Mouse (Mus musculus): ENCODE results near the gene Bmyc. TPM values are rescaled to one million over a fixed set of nuclear protein-coding genes. Genes with fewer than 3 reads are reported as not detected.

Gene Bmyc
- polyA plus RNA-seq (2012; rRNA removed) = 99.6 and 101 TPM in 2 replicates

DNA sequence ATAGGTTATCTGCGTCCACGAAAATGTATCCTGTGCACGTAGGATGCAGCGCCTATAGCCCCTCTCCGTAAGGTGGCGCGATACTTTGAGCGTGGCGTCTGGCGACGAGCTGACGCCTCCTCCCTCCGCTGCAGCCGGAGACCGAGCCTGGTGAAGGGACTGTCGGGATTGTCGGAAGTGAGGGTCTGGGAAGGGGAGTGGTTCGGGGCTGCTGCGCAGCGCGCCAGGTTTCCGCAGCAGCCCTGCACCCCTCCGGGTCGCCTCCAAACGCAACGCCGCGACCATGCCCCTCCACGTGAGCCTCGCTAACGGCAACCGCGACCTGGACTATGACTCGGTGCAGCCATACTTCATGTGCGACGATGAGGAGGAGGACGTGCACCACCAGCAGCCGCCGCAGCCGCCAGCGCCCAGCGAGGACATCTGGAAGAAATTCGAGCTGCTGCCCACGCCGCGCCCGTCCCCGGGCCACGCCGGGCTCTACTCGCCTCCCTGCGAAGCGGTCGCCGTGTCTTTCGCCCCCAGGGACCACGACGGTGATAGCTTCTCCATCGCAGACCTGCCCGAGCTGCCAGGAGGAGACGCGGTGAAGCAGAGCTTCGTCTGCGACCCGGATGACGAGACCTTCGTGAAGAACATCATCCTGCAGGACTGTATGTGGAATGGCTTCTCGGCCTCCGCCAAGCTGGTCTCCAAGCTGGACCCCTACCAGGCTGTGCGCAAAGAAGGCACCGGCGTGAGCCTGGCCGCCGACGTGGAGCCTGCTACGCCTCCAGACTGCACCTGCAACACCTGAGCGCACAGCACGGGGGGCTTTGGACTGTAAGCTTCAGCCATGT is at the start of gene Bmyc:
Bmyc (plus strand) TSS at position 97 of the 839 bp plus-strand sequence.
- TF ChIP-seq CTCF (IDR thresholded peaks at IDR 0.05; ENCODE audit: extremely low read depth, insufficient read depth, low read length) (peak; percentile 43), POLR2A (IDR thresholded peaks at IDR 0.05; ENCODE audit: extremely low read depth, insufficient read depth, low read length) (peak; percentile 97)
- Histone ChIP-seq H3K27ac (ENCODE audit: insufficient read depth, low read length) (peak within 1 kb of the TSS; percentile 18), H3K4me3 (ENCODE audit: insufficient read depth, low read length) (peak within 1 kb of the TSS; percentile 66), H3K4me1 (ENCODE audit: control insufficient read depth, insufficient read depth, low read length) (peaks cover 5% of the 10 kb centered on the region; the same call in 1 of the 2 replicates)

DNA sequence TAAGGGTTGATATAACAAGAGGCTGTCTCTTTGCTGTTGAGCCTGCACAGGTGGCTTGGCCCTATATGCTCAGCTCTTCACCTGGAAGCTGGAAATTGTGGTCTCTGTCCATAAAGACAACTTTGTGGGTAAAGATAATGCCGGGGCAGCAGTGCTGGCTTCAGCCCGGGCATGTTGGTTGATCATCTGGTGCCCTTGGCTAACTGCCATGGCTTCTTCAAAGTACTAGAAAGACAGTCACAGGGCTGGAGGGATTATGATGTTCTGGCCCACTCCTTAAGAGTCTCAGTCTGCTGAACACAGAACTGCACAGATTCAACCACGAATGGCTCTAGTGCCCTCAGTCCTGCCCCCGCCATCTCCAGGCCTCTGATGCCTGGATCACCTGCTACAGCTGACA is 49.3 kb upstream of the Bmyc start:
- TF ChIP-seq POLR2A (IDR thresholded peaks at IDR 0.05; ENCODE audit: extremely low read depth, insufficient read depth, low read length) (no peak), CTCF (IDR thresholded peaks at IDR 0.05; ENCODE audit: extremely low read depth, insufficient read depth, low read length) (no peak)
- no peaks in the 10 kb centered on the region; the same call in 1 of the 2 replicates for H3K4me1 ChIP-seq (ENCODE audit: control insufficient read depth, insufficient read depth, low read length)
- no peak overlapping the region for H3K27ac ChIP-seq (ENCODE audit: insufficient read depth, low read length)
- H3K4me3 ChIP-seq (ENCODE audit: insufficient read depth, low read length) = no peak overlapping the region

DNA sequence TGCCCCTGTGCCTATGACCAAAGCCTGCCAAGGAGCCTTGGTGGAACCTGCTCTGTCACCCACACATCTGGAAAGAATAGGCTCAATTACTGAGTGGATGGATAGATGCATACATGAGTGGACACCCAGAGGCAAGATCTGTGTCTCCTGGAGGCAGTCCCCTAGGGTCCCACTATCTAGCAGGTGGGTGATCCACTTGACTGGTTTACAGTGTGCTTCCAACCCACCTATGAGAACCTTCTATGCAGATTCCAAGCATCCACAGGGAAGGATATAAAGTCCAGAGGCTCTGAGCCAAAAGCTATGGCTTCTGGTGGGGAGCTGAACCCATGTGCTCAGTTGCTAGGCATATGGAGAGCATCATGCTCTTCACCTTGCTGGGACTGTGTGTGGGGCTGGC is 48.9 kb upstream of the Bmyc start, which contains the start of gene Lcn5:
Lcn5 (plus strand) TSS at position 301 of the 400 bp plus-strand sequence.
- H3K4me3 ChIP-seq (ENCODE audit: insufficient read depth, low read length) = no peak within 1 kb of the TSS
- H3K4me1 ChIP-seq (ENCODE audit: control insufficient read depth, insufficient read depth, low read length) = no peaks in the 10 kb centered on the region; the same call in 1 of the 2 replicates
- TF ChIP-seq POLR2A (IDR thresholded peaks at IDR 0.05; ENCODE audit: extremely low read depth, insufficient read depth, low read length) (no peak), CTCF (IDR thresholded peaks at IDR 0.05; ENCODE audit: extremely low read depth, insufficient read depth, low read length) (no peak)
- H3K27ac ChIP-seq (ENCODE audit: insufficient read depth, low read length) = no peak within 1 kb of the TSS

DNA sequence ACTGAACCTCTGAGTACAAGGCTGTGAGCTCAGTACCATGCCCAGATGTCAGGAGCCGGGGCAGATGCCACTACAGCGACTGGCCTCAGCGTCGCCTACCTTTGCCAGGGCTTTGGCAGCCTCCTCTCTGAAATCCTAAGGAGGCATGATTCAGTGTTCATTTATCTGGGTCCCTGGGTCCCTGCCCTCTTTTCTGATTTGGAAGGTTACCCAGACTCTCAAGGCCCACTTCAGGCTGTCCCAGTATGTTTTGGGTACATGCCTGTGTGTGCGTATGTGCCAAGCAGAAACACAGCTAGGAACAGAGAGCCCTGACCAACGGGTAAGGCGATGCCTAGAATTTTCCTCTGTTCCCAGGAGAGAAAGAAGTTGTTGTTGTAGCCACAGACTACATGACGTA is 46.3 kb upstream of the Bmyc start:
- TF ChIP-seq POLR2A (IDR thresholded peaks at IDR 0.05; ENCODE audit: extremely low read depth, insufficient read depth, low read length) (no peak), CTCF (IDR thresholded peaks at IDR 0.05; ENCODE audit: extremely low read depth, insufficient read depth, low read length) (no peak)
- Histone ChIP-seq H3K4me1 (ENCODE audit: control insufficient read depth, insufficient read depth, low read length) (no peaks in the 10 kb centered on the region; the same call in 1 of the 2 replicates), H3K27ac (ENCODE audit: insufficient read depth, low read length) (no peak overlapping the region), H3K4me3 (ENCODE audit: insufficient read depth, low read length) (no peak overlapping the region)

DNA sequence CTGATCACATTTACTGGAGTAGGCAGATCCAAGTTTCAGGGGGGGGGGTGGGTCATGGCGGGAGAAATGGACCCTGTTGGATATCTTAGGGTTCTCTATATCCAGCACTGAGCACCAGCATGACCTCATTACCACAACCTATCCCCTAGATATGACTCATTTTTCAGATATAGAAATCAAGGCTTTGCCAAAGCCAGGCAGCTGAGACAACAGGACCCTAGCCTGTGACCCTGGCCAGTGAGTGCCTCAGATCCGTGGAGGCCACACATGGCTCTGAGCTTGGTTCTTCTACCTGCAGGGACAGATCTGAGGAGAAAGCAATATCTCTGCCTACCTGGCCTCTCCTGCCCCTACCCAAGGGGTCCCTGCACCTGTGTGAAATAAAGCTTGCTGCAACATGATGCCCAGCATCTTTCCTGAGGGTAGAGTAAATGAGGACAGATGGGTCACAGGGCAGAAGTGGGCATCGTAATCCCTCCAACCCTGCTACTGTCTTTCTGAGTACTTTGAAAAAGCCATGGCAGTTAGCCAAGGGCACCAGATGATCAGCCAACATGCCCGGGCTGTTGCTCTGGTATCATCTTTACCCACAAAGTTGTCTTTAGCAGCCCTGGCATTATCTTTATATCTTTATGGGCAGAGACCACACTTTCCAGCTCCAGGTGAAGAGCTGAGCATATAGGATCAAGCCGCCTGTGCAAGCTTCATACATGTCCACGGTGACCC is 45.1 kb upstream of the Bmyc start:
- Histone ChIP-seq H3K27ac (ENCODE audit: insufficient read depth, low read length) (no peak overlapping the region), H3K4me3 (ENCODE audit: insufficient read depth, low read length) (no peak overlapping the region), H3K4me1 (ENCODE audit: control insufficient read depth, insufficient read depth, low read length) (no peaks in the 10 kb centered on the region; the same call in 1 of the 2 replicates)
- TF ChIP-seq POLR2A (IDR thresholded peaks at IDR 0.05; ENCODE audit: extremely low read depth, insufficient read depth, low read length) (no peak), CTCF (IDR thresholded peaks at IDR 0.05; ENCODE audit: extremely low read depth, insufficient read depth, low read length) (no peak)

DNA sequence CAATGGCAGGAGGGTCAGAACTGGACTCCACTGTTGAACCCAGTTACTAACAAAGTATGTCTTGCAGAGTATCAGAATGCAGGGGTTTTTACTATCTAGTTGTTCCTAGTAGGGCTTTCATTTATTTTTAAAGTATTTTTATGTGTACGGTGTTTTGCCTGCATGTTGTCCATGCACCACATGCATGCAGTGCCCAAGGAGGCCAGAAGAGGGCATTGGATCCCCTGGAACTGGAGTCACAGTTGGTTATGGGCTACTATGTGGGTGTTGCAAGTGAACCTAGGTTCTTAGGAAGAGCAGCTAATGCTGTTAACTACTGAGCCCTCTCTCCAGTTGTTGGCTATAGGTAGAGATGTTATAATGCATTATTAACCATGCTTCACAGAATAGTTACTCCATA is 43.0 kb upstream of the Bmyc start:
- TF ChIP-seq CTCF (IDR thresholded peaks at IDR 0.05; ENCODE audit: extremely low read depth, insufficient read depth, low read length) (peak; percentile 67), POLR2A (IDR thresholded peaks at IDR 0.05; ENCODE audit: extremely low read depth, insufficient read depth, low read length) (no peak)
- Histone ChIP-seq H3K27ac (ENCODE audit: insufficient read depth, low read length) (no peak overlapping the region), H3K4me1 (ENCODE audit: control insufficient read depth, insufficient read depth, low read length) (no peaks in the 10 kb centered on the region), H3K4me3 (ENCODE audit: insufficient read depth, low read length) (no peak overlapping the region)

DNA sequence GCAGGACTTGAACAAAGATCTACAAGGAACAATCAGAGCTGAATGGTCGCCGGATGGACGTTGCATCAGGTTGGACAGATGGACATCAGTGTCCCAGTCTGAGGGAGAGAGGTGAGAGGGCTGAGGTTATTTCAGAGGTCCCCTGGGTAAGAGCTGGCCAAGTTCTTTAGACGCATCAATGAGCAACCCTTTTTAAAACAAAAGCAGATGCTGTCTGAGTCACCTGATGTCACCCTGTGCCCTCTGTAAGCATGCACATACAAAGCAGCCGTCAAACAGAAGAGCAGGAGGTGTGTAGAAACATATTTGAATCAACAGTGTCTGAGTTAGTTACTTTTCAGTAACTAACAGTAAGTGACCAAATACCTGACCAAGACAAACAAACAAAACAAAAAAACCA is 42.4 kb upstream of the Bmyc start:
- TF ChIP-seq CTCF (IDR thresholded peaks at IDR 0.05; ENCODE audit: extremely low read depth, insufficient read depth, low read length) (no peak), POLR2A (IDR thresholded peaks at IDR 0.05; ENCODE audit: extremely low read depth, insufficient read depth, low read length) (no peak)
- H3K4me1 ChIP-seq (ENCODE audit: control insufficient read depth, insufficient read depth, low read length) = no peaks in the 10 kb centered on the region
- no peak overlapping the region for H3K27ac ChIP-seq (ENCODE audit: insufficient read depth, low read length)
- no peak overlapping the region for H3K4me3 ChIP-seq (ENCODE audit: insufficient read depth, low read length)

DNA sequence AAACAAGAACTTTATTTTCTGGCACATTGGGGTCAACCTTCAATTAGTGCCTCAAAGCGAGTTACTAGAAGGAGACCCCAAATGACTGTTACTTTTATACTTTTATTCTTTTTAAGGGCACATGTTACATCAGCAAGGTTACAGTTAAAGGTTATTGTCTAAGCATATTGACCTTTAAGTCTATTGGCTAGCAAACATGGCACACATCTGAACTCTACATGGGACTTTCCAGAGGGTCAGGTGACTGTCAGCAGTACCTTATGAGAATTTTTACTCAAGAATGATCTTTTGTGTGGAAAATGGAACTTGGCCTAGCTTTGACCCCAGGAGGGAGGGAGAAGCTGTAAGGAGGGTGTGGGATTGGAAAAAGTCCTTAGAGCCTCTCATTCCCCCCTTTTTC is 40.0 kb upstream of the Bmyc start:
- TF ChIP-seq CTCF (IDR thresholded peaks at IDR 0.05; ENCODE audit: extremely low read depth, insufficient read depth, low read length) (no peak), POLR2A (IDR thresholded peaks at IDR 0.05; ENCODE audit: extremely low read depth, insufficient read depth, low read length) (no peak)
- H3K4me1 ChIP-seq (ENCODE audit: control insufficient read depth, insufficient read depth, low read length) = no peaks in the 10 kb centered on the region
- no peak overlapping the region for H3K27ac ChIP-seq (ENCODE audit: insufficient read depth, low read length)
- no peak overlapping the region for H3K4me3 ChIP-seq (ENCODE audit: insufficient read depth, low read length)

DNA sequence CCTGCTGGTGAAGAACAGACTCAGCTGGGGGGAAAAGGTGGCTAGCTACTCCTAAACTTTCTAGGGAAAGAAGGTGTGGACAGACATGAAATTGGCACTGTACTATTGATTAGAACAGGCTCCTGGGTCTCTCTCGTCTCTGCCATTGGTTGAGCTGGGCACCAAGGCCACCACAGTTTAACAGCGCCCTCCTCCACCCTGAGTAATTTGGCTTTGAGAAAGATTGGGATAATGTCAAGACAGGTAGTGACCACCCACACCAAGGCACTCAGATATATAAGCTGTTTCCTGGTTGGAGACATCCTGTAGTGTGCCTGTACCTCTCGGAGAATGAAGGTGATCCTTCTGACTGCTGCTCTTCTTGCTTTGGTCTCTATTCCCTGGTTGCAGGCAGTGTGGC is 30.1 kb upstream of the Bmyc start, which contains the start of gene Lcn6:
Lcn6 (plus strand) TSS at position 301 of the 400 bp plus-strand sequence.
- TF ChIP-seq POLR2A (IDR thresholded peaks at IDR 0.05; ENCODE audit: extremely low read depth, insufficient read depth, low read length) (no peak), CTCF (IDR thresholded peaks at IDR 0.05; ENCODE audit: extremely low read depth, insufficient read depth, low read length) (no peak)
- H3K4me1 ChIP-seq (ENCODE audit: control insufficient read depth, insufficient read depth, low read length) = no peaks in the 10 kb centered on the region
- no peak within 1 kb of the TSS for H3K27ac ChIP-seq (ENCODE audit: insufficient read depth, low read length)
- no peak within 1 kb of the TSS for H3K4me3 ChIP-seq (ENCODE audit: insufficient read depth, low read length)

All from cortical plate, adult 2 months (tissue).